Mouse (Mus musculus) liver, adult 2 months (tissue): ENCODE measurements around the gene Cdr2.

Experiments
- CTCF ChIP-seq: fragments of 200-500 bp; IDR thresholded peaks from 2 replicates; pipeline ENCODE4 v1.5.1; 2011; ENCODE audit warnings: low read depth, low read length, control low read depth
- POLR2A ChIP-seq: fragments of 200-500 bp; IDR thresholded peaks from 2 replicates; pipeline ENCODE4 v1.6.1; 2011; ENCODE audit warnings: low read length, control low read depth; ENCODE audit not compliant: insufficient read depth; ENCODE audit errors: extremely low read depth

- TF ChIP-seq CTCF (no peak), POLR2A (no peak)
Measured at GRCm38 (mm10) chr7:121003793-121004418, 21.8 kb upstream of the Cdr2 start.
